Mouse (Mus musculus) embryonic facial prominence, embryonic 10.5 days (tissue): Measurements from ENCODE around the gene Osbpl3. TPM values are rescaled to one million over a fixed set of nuclear protein-coding genes. Genes with fewer than 3 reads are reported as not detected.
A peak's percentile ranks its signal among the peaks of the same experiment; 100 is the strongest.

Experiments
- DNase-seq: peaks from one replicate; pipeline ENCODE4 v3.0.0-alpha.2; 2017; ENCODE audit warnings: low spot score
- H3K27ac ChIP-seq: fragments of 300-500 bp; sonication (generic); replicated peaks from 2 replicates; pipeline ENCODE4 v1.5.1; 2016; ENCODE audit warnings: mild to moderate bottlenecking
- H3K27me3 ChIP-seq: fragments of 300-500 bp; sonication (generic); replicated peaks from 2 replicates; pipeline ENCODE4 v1.6.1; 2016; ENCODE audit warnings: low read depth, mild to moderate bottlenecking; ENCODE audit not compliant: poor library complexity, severe bottlenecking
- H3K36me3 ChIP-seq: fragments of 300-500 bp; sonication (generic); replicated peaks from 2 replicates; pipeline ENCODE4 v1.6.1; 2016; ENCODE audit warnings: mild to moderate bottlenecking, moderate library complexity
- H3K4me1 ChIP-seq: fragments of 300-500 bp; sonication (generic); 2 replicates; pipeline ENCODE4 v1.6.1; 2016
- H3K4me3 ChIP-seq: fragments of 300-500 bp; sonication (generic); 2 replicates; pipeline ENCODE4 v1.5.1; 2016; ENCODE audit warnings: mild to moderate bottlenecking, moderate library complexity
- H3K9me3 ChIP-seq: fragments of 300-500 bp; sonication (generic); 2 replicates; pipeline ENCODE4 v1.6.1; 2016; ENCODE audit warnings: mild to moderate bottlenecking
- WGBS: fragments of 180-500 bp; shearing (Covaris S2); methylation state at CpG from one replicate; pipeline ENCODE4 v1.1.7; 2016; 5-methylcytosine and 5-hydroxymethylcytosine counted together
- polyA plus RNA-seq: library from polyadenylated mRNA; unstranded; fragments of >200 nt; fragmentation: Nextera tagmentation; extraction: Ambion mirVana; gene quantifications from 2 replicates; pipeline ENCODE4 v1.2.1, GENCODE M21; 2016

Osbpl3 gene
- polyA plus RNA-seq, 1 experiment from 2014 or later: 9.0 TPM

DNA sequence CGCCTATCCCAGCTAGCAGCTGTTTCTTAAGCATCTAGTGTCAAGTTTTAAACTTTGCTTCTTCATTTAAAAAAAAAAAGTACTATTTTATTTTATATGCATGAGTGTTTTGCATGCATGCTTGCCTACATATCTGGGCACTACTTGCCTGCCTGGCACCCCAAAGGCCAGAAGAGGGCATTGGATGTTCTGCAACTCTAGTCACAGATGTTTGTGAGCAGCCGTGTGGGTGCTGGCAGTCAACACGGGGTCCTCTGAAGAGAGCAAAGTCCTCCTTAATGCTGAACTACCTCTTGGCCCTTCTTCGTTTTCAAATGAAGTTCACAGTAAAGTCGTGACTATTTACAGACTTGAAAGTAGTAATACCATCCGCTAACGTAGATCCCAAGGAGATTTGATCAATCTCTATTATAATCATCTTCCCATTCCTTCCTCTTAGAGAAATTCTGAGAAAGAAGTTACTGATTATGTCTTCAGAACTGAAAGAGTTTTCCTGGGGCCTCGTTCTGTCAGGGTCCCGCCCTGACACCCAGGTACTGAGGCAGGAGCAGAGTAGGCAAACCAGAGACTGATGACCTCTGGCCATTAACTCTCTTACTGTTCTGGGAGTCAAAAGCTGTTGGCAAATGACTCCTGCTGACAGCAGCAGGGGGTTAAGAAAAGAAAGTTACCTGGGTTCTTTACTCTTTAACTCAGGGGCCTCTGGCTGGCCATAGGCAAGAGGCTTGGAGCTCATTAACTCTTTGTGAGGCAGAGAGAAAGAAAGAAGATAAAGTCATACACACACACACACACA lies 8.9 kb upstream of the Osbpl3 start:
- Histone ChIP-seq H3K36me3 (no peaks in the 10 kb centered on the region), H3K27ac (no peak overlapping the region), H3K4me3 (no peak overlapping the region), H3K4me1 (no peaks in the 10 kb centered on the region), H3K9me3 (no peaks in the 10 kb centered on the region), H3K27me3 (no peaks in the 10 kb centered on the region)
- no peak for DNase-seq
- WGBS: 81% methylated on average over 9 of the region's 9 CpGs

DNA sequence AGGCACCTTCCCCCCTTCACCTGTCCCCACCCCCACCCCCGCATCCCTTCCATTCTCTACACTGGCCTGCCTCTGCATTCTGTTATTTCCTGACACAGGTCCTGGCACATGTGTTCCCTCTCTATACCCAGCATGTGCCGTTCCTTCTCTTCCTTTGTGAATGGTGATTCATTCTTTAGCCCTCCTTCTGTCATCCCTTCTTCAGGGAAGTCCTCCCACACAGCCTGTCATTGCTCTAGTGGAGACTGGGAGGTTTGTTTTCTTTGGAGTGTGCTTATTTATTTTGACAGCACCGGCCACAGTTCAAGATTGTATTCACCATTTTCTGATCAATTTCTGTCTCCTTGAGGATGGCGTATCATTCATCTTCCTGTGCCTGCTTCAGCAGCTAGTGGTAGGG lies 6.0 kb upstream of the Osbpl3 start:
- DNase-seq: no peak
- no peak overlapping the region for H3K4me3 ChIP-seq
- H3K9me3 ChIP-seq: no peaks in the 10 kb centered on the region
- WGBS: 79% methylated on average over 4 of the region's 4 CpGs
- H3K27ac ChIP-seq: no peak overlapping the region
- 0 out of 2 replicates have a peak, but pooled peaks cover 7% of the 10 kb centered on the region for H3K27me3 ChIP-seq
- H3K4me1 ChIP-seq: 0 out of 2 replicates have a peak, but pooled peaks cover under 1% of the 10 kb centered on the region
- no peaks in the 10 kb centered on the region for H3K36me3 ChIP-seq

DNA sequence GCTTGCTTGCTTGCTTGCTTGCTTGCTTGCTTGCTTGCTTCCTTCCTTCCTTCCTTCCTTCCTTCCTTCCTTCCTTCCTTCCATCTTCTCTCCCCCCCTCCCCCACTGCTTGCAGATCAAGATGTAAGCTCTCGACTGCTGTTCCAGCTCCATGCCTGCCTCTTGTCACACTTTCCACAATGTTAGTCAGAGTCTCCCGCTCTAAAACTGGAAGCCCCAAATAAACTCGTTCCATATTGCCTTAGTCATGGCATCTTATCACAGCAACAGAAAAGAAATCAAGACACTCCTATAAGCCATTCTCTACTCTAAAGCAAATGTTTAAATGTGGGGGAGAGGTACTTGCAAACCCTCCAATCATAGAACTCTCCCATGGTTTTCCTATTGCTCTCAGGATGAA lies 5.6 kb upstream of the Osbpl3 start:
- Histone ChIP-seq H3K36me3 (no peaks in the 10 kb centered on the region), H3K4me3 (no peak overlapping the region), H3K9me3 (no peaks in the 10 kb centered on the region), H3K27ac (no peak overlapping the region), H3K27me3 (0 out of 2 replicates have a peak, but pooled peaks cover 9% of the 10 kb centered on the region), H3K4me1 (peaks cover 5% of the 10 kb centered on the region)
- WGBS: 86% methylated on average over 3 of the region's 3 CpGs
- no peak for DNase-seq

DNA sequence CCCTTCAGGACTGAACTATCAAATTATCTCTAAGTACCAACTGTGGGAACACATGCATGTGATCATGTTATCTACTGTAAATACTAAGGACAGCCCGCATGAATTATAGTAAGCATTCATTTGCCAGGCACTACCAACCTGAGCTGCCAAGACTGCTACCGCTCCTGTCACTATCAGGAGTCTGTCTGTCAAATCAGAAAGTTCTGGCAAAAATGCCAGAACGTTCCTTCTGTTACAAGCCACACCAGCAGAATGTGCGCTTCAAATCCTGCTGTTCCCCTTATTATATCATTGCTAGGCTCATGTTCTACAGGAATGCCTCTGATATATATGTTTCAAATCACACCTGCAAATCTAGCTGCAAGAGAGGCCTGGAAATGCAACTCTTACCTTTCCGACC lies 4.6 kb upstream of the Osbpl3 start:
- 0 out of 2 replicates have a peak, but pooled peaks cover 9% of the 10 kb centered on the region for H3K27me3 ChIP-seq
- H3K36me3 ChIP-seq: no peaks in the 10 kb centered on the region
- no peak overlapping the region for H3K27ac ChIP-seq
- H3K4me1 ChIP-seq: peaks cover 13% of the 10 kb centered on the region
- WGBS: 93% methylated on average over 5 of the region's 5 CpGs
- H3K4me3 ChIP-seq: no peak overlapping the region
- no peaks in the 10 kb centered on the region for H3K9me3 ChIP-seq
- DNase-seq: no peak

DNA sequence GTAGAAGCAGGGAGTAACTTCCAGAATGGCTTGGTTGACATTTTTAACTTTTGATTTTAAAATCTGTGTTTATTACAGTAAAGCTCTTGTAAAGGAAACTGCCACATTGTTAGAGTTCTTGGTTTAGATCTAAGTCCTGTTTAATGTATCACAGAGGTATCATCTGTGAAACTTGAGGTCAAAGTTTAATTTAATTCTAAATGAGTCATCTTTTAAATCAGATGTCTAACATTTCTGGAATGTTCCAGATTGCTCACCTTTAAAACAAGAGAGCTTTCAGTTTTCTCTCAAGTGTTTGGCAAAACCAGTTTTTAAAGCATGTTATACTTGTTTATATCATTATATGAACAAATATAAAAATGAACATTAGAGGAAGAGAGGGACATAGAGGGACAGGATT lies 4.2 kb upstream of the Osbpl3 start:
- Histone ChIP-seq H3K4me3 (no peak overlapping the region), H3K27me3 (0 out of 2 replicates have a peak, but pooled peaks cover 9% of the 10 kb centered on the region), H3K4me1 (peaks cover 17% of the 10 kb centered on the region), H3K27ac (no peak overlapping the region), H3K36me3 (no peaks in the 10 kb centered on the region), H3K9me3 (no peaks in the 10 kb centered on the region)
- no peak for DNase-seq

DNA sequence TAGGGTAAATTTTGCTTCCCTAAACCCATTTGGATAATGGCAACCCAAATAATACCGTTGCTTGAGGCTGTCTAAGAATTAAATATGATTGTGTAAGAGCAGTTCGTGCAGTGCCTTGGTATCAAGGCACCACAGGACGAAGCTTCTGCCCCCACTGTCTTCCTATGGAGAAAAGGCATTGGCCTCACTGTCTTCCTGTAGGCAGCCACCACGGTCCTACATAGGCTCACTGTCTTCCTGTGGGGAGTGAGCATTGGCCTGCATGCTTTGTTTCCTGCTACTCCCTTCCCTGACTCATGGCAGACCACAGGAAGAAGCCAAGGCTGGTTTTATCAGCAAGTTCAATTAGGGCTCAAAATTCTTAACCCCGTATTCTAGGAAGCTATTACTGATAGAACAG lies 3.3 kb upstream of the Osbpl3 start:
- Histone ChIP-seq H3K27me3 (peaks cover 16% of the 10 kb centered on the region; the same call in 1 of the 2 replicates), H3K27ac (no peak overlapping the region), H3K4me1 (peaks cover 24% of the 10 kb centered on the region), H3K9me3 (no peaks in the 10 kb centered on the region), H3K36me3 (no peaks in the 10 kb centered on the region), H3K4me3 (no peak overlapping the region)
- 76% methylated on average over 5 of the region's 5 CpGs for WGBS
- DNase-seq: no peak

DNA sequence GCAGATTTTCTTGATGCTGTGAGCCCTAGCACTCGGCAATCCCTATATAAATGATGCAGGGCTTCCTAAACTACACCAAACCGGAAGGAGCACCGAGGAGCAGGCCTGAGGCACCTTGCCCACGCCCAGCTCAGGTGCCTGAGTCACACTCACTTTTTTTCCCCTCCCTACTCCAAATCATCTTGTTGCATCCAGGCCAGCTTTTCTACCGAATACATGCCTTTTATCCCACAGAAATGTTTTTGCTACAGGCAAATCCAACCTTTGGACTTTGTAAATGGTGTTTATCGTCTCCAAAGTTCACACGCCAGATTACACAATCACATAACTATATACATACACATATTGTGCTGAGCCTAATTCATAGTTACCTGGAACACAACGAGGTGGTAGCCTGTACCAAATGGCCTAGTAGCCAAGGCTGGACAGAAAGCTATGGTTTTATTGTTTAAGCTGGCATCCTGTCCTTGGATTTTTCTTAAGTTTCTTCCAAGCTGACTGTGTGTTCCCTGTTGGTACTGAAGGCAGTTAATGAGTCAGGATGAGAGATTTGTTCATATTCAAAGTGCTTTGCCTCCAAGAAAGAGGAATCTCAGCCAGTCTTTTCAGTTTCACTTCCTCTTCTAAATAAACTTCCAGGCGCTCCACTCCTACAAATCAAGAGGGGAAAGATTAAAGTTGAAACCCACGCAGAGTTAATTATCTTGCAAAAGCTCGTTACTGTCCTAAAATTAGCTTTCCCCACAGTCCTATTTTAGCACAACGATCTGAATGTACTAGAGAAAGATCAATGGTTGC lies 1.7 kb upstream of the Osbpl3 start:
- H3K27me3 ChIP-seq: peaks cover 18% of the 10 kb centered on the region; the same call in 1 of the 2 replicates
- no peak for DNase-seq
- 87% methylated on average over 12 of the region's 12 CpGs for WGBS
- no peaks in the 10 kb centered on the region for H3K36me3 ChIP-seq
- peaks cover 36% of the 10 kb centered on the region for H3K4me1 ChIP-seq
- H3K9me3 ChIP-seq: no peaks in the 10 kb centered on the region
- no peak overlapping the region for H3K4me3 ChIP-seq
- no peak overlapping the region for H3K27ac ChIP-seq

DNA sequence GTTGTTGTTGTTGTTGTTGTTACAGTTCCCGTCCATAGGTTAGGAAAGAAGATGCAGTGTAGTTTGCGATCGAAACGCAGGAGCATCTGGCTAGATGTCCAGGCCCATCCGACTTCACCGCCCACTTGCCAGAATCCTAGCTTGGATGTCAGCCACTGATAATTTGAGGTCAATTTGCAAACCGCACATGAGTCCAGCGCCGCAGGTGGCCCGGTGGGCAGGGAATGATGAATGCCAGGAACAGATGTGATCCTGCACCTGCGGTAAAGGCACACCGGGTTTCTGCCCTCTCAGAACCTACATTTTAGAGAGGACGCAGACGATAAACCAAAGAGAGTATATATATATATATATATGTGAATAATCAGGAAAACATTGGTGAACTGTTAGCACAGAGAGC lies 705 bp upstream of the Osbpl3 start:
- no peaks in the 10 kb centered on the region for H3K36me3 ChIP-seq
- peak overlapping the region; percentile 71 for H3K4me3 ChIP-seq
- H3K4me1 ChIP-seq: peaks cover 41% of the 10 kb centered on the region
- peak; percentile 13 for DNase-seq
- peaks cover 18% of the 10 kb centered on the region; the same call in 1 of the 2 replicates for H3K27me3 ChIP-seq
- H3K9me3 ChIP-seq: no peaks in the 10 kb centered on the region
- no peak overlapping the region for H3K27ac ChIP-seq
- 69% methylated on average over 14 of the region's 14 CpGs for WGBS

DNA sequence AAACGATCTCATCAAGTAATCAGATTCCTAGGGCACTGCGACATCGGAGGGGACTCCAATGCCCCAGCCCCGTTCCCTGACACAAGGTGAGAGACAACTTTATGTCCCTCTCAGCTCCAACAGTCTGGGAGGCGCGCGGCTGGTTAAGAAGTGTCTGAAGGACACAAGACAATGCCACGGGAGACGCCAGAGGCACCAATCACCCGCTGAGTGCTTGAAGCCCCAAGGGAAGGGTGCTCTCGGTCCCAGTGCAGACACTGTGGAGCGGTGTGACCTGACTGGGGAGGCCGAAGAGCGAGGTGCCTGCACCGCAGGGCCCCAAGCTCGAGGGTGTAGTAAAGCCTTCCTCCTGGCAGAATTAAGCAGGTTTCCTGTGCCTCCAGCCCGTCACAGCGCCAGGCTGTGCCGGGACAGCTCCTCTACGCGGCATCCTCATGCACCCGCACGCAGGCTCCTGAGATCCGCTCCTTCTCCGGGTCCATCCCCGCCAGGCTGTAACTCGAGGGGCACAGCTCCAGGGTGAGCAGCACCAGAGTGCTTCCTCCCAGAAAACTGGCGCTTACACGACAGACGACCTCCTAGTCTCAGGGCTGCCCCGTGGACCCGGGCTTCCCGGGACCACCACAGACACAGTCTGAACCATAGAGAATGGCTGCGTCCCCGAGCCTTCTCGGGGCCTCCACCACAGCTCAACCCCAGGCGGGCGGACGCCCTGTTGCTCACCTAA lies 736 bp downstream of the Osbpl3 start:
- Histone ChIP-seq H3K4me3 (peak overlapping the region; percentile 71), H3K27ac (peak overlapping the region; percentile 82), H3K27me3 (peaks cover 18% of the 10 kb centered on the region; the same call in 1 of the 2 replicates), H3K36me3 (no peaks in the 10 kb centered on the region), H3K9me3 (no peaks in the 10 kb centered on the region), H3K4me1 (peaks cover 42% of the 10 kb centered on the region)
- WGBS: under 1% methylated on average over 39 of the region's 39 CpGs
- DNase-seq: peak; percentile 68

DNA sequence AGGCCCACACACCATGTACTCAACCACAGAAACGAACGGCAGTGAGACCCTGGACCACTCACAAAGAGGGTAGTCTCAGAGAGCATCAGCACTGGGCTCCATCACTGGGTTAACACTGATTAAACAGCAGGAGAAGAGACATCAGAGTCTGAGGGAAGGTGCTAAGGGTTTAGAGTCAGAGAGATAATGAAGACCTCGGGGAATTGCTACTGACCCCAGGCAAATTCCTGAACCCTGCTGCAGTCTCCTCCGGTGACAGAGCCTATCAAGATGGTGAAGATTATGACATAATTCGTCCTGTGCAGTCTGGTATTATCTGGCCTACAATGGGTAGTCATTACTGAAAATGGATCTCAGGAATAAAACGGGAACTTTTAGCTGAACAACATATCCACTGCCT lies 2.4 kb downstream of the Osbpl3 start:
- H3K9me3 ChIP-seq: no peaks in the 10 kb centered on the region
- H3K4me1 ChIP-seq: peaks cover 42% of the 10 kb centered on the region
- H3K27me3 ChIP-seq: peaks cover 18% of the 10 kb centered on the region; the same call in 1 of the 2 replicates
- no peak overlapping the region for H3K4me3 ChIP-seq
- H3K27ac ChIP-seq: no peak overlapping the region
- 47% methylated on average over 6 of the region's 6 CpGs for WGBS
- no peaks in the 10 kb centered on the region for H3K36me3 ChIP-seq
- DNase-seq: no peak

DNA sequence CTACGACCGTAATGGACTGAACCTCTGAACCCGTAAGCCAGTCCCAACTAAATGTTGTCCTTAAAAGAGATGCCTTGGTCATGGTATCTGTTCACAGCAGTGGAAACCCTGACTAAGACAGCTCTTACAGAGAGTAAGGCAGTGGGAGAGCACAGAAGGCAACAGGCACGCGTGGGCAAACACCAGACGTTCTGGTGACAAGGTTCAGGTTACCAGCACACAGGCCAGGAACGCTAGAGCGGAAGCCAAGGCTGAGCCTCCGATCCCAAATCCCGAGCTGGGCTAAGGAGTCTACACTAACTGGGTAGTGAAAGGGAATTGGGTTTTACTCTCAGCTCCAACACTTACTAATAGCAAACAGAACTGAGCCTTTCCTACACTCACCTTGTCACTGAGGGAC lies 3.8 kb downstream of the Osbpl3 start:
- 92% methylated on average over 10 of the region's 10 CpGs for WGBS
- Histone ChIP-seq H3K9me3 (no peaks in the 10 kb centered on the region), H3K36me3 (no peaks in the 10 kb centered on the region), H3K27me3 (peaks cover 13% of the 10 kb centered on the region; the same call in 1 of the 2 replicates), H3K4me3 (no peak overlapping the region), H3K4me1 (peaks cover 42% of the 10 kb centered on the region), H3K27ac (no peak overlapping the region)
- no peak for DNase-seq

DNA sequence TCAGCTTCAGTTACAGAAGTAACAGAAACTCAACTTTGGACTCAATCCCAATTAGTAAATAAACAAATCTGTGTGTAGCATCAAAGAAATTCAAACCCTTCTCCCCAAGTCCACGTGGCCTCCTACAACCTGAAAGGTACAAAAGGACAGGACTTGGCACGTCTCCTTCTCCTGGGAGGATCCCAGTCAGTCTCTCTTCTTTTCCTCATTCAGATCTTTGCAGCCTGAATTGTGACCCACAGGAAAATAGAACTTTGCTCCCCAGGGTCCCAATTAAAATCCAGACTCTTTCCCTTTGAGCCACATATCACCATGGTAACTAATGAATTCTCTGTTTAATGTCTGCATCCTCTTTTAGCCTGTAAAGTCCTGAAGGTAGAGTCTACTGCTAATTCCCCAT lies 10.4 kb downstream of the Osbpl3 start:
- H3K4me1 ChIP-seq: no peaks in the 10 kb centered on the region; the same call in 1 of the 2 replicates
- no peak for DNase-seq
- H3K4me3 ChIP-seq: no peak overlapping the region
- 0 out of 2 replicates have a peak, but pooled peaks cover 3% of the 10 kb centered on the region for H3K36me3 ChIP-seq
- WGBS: 75% methylated on average over 2 of the region's 2 CpGs
- H3K27me3 ChIP-seq: no peaks in the 10 kb centered on the region
- H3K27ac ChIP-seq: no peak overlapping the region
- H3K9me3 ChIP-seq: no peaks in the 10 kb centered on the region
